37 mouse cellular contexts compared by ENCODE assay signal in the genomic region with DNA sequence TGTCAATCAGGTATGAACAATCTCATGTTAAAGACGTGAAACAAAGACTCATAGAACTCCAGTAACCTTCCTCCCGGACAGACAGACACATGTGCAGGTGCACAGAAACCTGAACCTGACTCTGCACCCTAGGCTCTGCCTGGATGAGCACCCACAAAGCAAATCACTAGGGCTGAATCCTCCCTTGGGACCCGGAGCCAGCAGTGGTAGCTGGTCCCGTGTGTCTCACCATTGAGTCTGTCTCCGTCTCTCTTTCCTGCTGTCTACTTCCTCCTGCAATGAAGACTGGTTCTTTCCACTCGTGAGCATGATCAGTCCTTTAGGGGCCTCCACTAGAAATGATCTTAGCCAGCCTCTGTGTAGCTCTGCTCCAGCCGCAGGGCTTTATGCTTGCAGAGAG. TPM values are rescaled to one million over a fixed set of nuclear protein-coding genes. Genes with fewer than 3 reads are reported as not detected.
"Had no signal": no experiment of that assay in that cellular context is flagged by ENCODE, and none has a peak within 500 bp of the region (broad histone marks: within the 10 kb centered on the region; RNA-seq: fewer than 3 reads in every experiment).

No protein-coding gene starts in this region.

- H3K27ac ChIP-seq: hindbrain, embryonic 14.5 days; intestine, embryonic 15.5 days; left cerebral cortex, adult 2 months; limb, embryonic 10.5 days; limb, embryonic 12.5 days; liver, embryonic 13.5 days; liver, embryonic 15.5 days had no signal

- ATAC-seq: hindbrain, embryonic 16.5 days; inflammation-experienced regulatory T-cells, adult 6 months; intestine, embryonic 15.5 days; intestine, postnatal 0 days had no signal

- DNase-seq: gastrocnemius, postnatal 14 days; gastrocnemius, postnatal 36 days; heart, adult 18-20 months; heart, postnatal 14 days; heart, postnatal 36 days; kidney, adult 18-20 months; kidney, adult 8-10 months; kidney, postnatal 10 days; kidney, postnatal 25 days; kidney, postnatal 4 days; liver; liver, embryonic 13.5 days had no signal

- H3K4me2 ChIP-seq: heart, embryonic 12.5 days; hindbrain, embryonic 14.5 days; intestine, embryonic 15.5 days; limb, embryonic 12.5 days; liver, embryonic 11.5 days; liver, embryonic 13.5 days; liver, embryonic 15.5 days had no signal

- H3K36me3 ChIP-seq: heart, embryonic 12.5 days; intestine, embryonic 15.5 days; limb, embryonic 10.5 days; limb, embryonic 12.5 days; liver, embryonic 13.5 days; liver, embryonic 15.5 days had no signal

- H3K9me3 ChIP-seq: heart, embryonic 12.5 days; intestine, embryonic 15.5 days; limb, embryonic 10.5 days; limb, embryonic 12.5 days; liver, embryonic 13.5 days; liver, embryonic 15.5 days had no signal

- H3K4me1 ChIP-seq: intestine, embryonic 15.5 days; limb, embryonic 10.5 days; limb, embryonic 12.5 days; liver, embryonic 13.5 days; liver, embryonic 15.5 days had no signal

- H3K4me3 ChIP-seq: heart, embryonic 12.5 days; intestine, embryonic 15.5 days; layer of hippocampus, adult 2 months; left cerebral cortex, adult 2 months; limb, embryonic 10.5 days; limb, embryonic 12.5 days; liver, embryonic 13.5 days; liver, embryonic 15.5 days had no signal

- H3K27me3 ChIP-seq: heart, embryonic 12.5 days; intestine, embryonic 15.5 days; limb, embryonic 12.5 days; liver, embryonic 15.5 days had no signal

- H3K9ac ChIP-seq: heart, embryonic 12.5 days; hindbrain, embryonic 14.5 days; intestine, embryonic 15.5 days; limb, embryonic 12.5 days; liver, embryonic 13.5 days; liver, embryonic 15.5 days had no signal

RNA-seq across cellular contexts. Expression of gene 4930503B20Rik, which starts 10.8 kb away (rescaled TPM):
- total RNA-seq: gastrocnemius, adult 18-20 months; gastrocnemius, adult 8-10 months; gastrocnemius, postnatal 14 days; gastrocnemius, postnatal 36 days; heart, adult 18-20 months; heart, postnatal 36 days; hematopoietic stem cell, adult 5-6 weeks; layer of hippocampus, adult 2 months; layer of hippocampus, postnatal 10 days; layer of hippocampus, postnatal 25 days; left cerebral cortex, adult 2 months; left cerebral cortex, postnatal 36 days had no signal
- polyA plus RNA-seq: heart, embryonic 12.5 days; heart, embryonic 14.5 days; hindbrain, embryonic 11.5 days; hindbrain, embryonic 14.5 days; hindbrain, embryonic 16.5 days; inflammation-experienced regulatory T-cells, adult 6 months; intestine, embryonic 15.5 days; intestine, postnatal 0 days; kidney, embryonic 14.5 days; limb, embryonic 10.5 days; limb, embryonic 12.5 days; liver, embryonic 11.5 days; liver, embryonic 13.5 days; liver, embryonic 15.5 days had no signal

RNA-seq across cellular contexts. Expression of gene Samd13, which starts 23.5 kb away (rescaled TPM):
- total RNA-seq: layer of hippocampus, postnatal 25 days; left cerebral cortex, postnatal 14 days had no signal

RNA-seq across cellular contexts. Expression of gene Dnase2b, which starts 46.5 kb away (rescaled TPM):
- total RNA-seq: gastrocnemius, adult 18-20 months; gastrocnemius, postnatal 14 days; gastrocnemius, postnatal 36 days; heart, adult 18-20 months; heart, adult 8-10 months; heart, postnatal 14 days; heart, postnatal 36 days; hematopoietic stem cell, adult 5-6 weeks; layer of hippocampus, adult 2 months; layer of hippocampus, postnatal 10 days; layer of hippocampus, postnatal 25 days; left cerebral cortex, adult 2 months; left cerebral cortex, postnatal 14 days; left cerebral cortex, postnatal 36 days had no signal
- polyA plus RNA-seq: heart, embryonic 12.5 days; heart, embryonic 14.5 days; heart, embryonic 16.5 days; hindbrain, embryonic 11.5 days; hindbrain, embryonic 14.5 days; hindbrain, embryonic 16.5 days; inflammation-experienced regulatory T-cells, adult 6 months; intestine, postnatal 0 days; kidney, embryonic 14.5 days; kidney, embryonic 16.5 days; limb, embryonic 12.5 days had no signal
